In genomic region chr17:29024047-29024892, GRCm38 (mm10) we compare ENCODE assay signal across 11 mouse cellular contexts. TPM values are rescaled to one million over a fixed set of nuclear protein-coding genes. Genes with fewer than 3 reads are reported as not detected.
A peak's percentile ranks its signal among the peaks of the same experiment; 100 is the strongest.
DNase-seq lines count a peak whose midpoint lies in the region; ATAC-seq lines count a peak whose summit lies in the region.
"Had no signal": no experiment of that assay in that cellular context is flagged by ENCODE, and none has a peak within 500 bp of the region (broad histone marks: within the 10 kb centered on the region; RNA-seq: fewer than 3 reads in every experiment).

No protein-coding gene starts in this region.

- H3K4me3 ChIP-seq in kidney, embryonic 14.5 days (ENCODE audit: low read length): no peak overlapping the region
- no peak overlapping the region for H3K4me3 ChIP-seq in liver, embryonic 15.5 days (replicated peaks)
- H3K4me3 ChIP-seq: limb, embryonic 12.5 days had no signal

- H3K36me3 ChIP-seq in kidney, embryonic 14.5 days (ENCODE audit: control insufficient read depth, insufficient read depth, low read length): no peaks in the 10 kb centered on the region
- no peaks in the 10 kb centered on the region for H3K36me3 ChIP-seq in liver, embryonic 15.5 days (replicated peaks)
- H3K36me3 ChIP-seq: limb, embryonic 12.5 days had no signal

- no peaks in the 10 kb centered on the region for H3K9me3 ChIP-seq in kidney, embryonic 14.5 days (ENCODE audit: control insufficient read depth, low read length)
- no peaks in the 10 kb centered on the region for H3K9me3 ChIP-seq in liver, embryonic 15.5 days (replicated peaks)
- H3K9me3 ChIP-seq: limb, embryonic 12.5 days had no signal

- peak overlapping the region; percentile 27 for H3K4me2 ChIP-seq in kidney, embryonic 14.5 days (replicated peaks; ENCODE audit: low read depth, low read length)
- peak overlapping the region; percentile 35 for H3K4me2 ChIP-seq in liver, embryonic 15.5 days
- H3K4me2 ChIP-seq: limb, embryonic 12.5 days had no signal

- no peak overlapping the region for H3K9ac ChIP-seq in kidney, embryonic 14.5 days (ENCODE audit: low read depth, low read length)
- no peak overlapping the region for H3K9ac ChIP-seq in liver, embryonic 15.5 days
- H3K9ac ChIP-seq: limb, embryonic 12.5 days had no signal

- H3K27ac ChIP-seq in kidney, embryonic 14.5 days (ENCODE audit: low read depth, low read length): peak overlapping the region; percentile 59; the same call in 1 of the 2 replicates
- H3K27ac ChIP-seq in liver, embryonic 15.5 days (replicated peaks): 0 out of 2 replicates have a peak overlapping the region, but pooled peaks have one; percentile 38
- H3K27ac ChIP-seq: limb, embryonic 12.5 days had no signal

- no peak for ATAC-seq in kidney, embryonic 14.5 days (ENCODE audit: low FRiP score, low TSS enrichment)
- ATAC-seq in liver, embryonic 15.5 days (ENCODE audit: insufficient read depth): no peak
- ATAC-seq in erythroid progenitor cell, adult 5-6 weeks (replicated peaks; ENCODE audit: low FRiP score, poor library complexity, severe bottlenecking): no peak
- ATAC-seq: inflammation-experienced regulatory T-cells, adult 6 months had no signal

- 62% methylated on average over 22 of the region's 22 CpGs for WGBS in kidney, embryonic 14.5 days
- WGBS in liver, embryonic 15.5 days (ENCODE audit: insufficient replicate concordance): 45% methylated on average over 22 of the region's 22 CpGs

- DNase-seq in kidney, adult 11 months: no peak
- DNase-seq in thymus, postnatal 4 days: peak; percentile 64
- no peak for DNase-seq in thymus, postnatal 0 days (ENCODE audit: low spot score)
- DNase-seq in left cerebral cortex, adult 11 months (ENCODE audit: low spot score): no peak
- DNase-seq in gastrocnemius, postnatal 25 days: no peak
- DNase-seq: adrenal gland, postnatal 25 days had no signal

- peaks cover 4% of the 10 kb centered on the region; the same call in 1 of the 2 replicates for H3K4me1 ChIP-seq in kidney, embryonic 14.5 days (ENCODE audit: control insufficient read depth, insufficient read depth, low read length)
- peaks cover 31% of the 10 kb centered on the region for H3K4me1 ChIP-seq in liver, embryonic 15.5 days (replicated peaks)

- no peaks in the 10 kb centered on the region for H3K27me3 ChIP-seq in kidney, embryonic 14.5 days (ENCODE audit: control insufficient read depth, insufficient read depth, low read length)
- H3K27me3 ChIP-seq in liver, embryonic 15.5 days: no peaks in the 10 kb centered on the region

RNA-seq across cellular contexts. Expression of gene Srsf3, which starts 8.2 kb away (rescaled TPM):
- 691 and 760 TPM in 2 replicates for polyA plus RNA-seq in kidney, embryonic 14.5 days (2014; fragmentation: Nextera tagmentation; extraction: Ambion mirVana)
- polyA plus RNA-seq in thymus, postnatal 0 days (2015; fragmentation: Nextera tagmentation; extraction: Ambion mirVana): 723 and 729 TPM in 2 replicates
- 204 and 215 TPM in 2 replicates for polyA plus RNA-seq in liver, embryonic 15.5 days (2015; fragmentation: Nextera tagmentation; extraction: Ambion mirVana)
- 336 and 352 TPM in 2 replicates for total RNA-seq in erythroid progenitor cell, adult 5-6 weeks (2015; ENCODE audit: low replicate concordance)
- total RNA-seq in erythroid progenitor cell, adult 5-6 weeks (2017; ENCODE audit: low replicate concordance): 441 and 499 TPM in 2 replicates
- total RNA-seq in gastrocnemius, postnatal 25 days (2021): 10 to 100 TPM; 36.4 to 48.2 TPM

RNA-seq across cellular contexts. Expression of gene Stk38, which starts 16.5 kb away (rescaled TPM):
- 65.5 and 101 TPM in 2 replicates for polyA plus RNA-seq in kidney, embryonic 14.5 days (2014; fragmentation: Nextera tagmentation; extraction: Ambion mirVana)
- polyA plus RNA-seq in thymus, postnatal 0 days (2015; fragmentation: Nextera tagmentation; extraction: Ambion mirVana): 95.4 and 121 TPM in 2 replicates
- polyA plus RNA-seq in liver, embryonic 15.5 days (2015; fragmentation: Nextera tagmentation; extraction: Ambion mirVana): 41.7 and 46.7 TPM in 2 replicates
- 112 and 129 TPM in 2 replicates for total RNA-seq in erythroid progenitor cell, adult 5-6 weeks (2015; ENCODE audit: low replicate concordance)
- total RNA-seq in erythroid progenitor cell, adult 5-6 weeks (2017; ENCODE audit: low replicate concordance): 111 and 134 TPM in 2 replicates
- total RNA-seq in gastrocnemius, postnatal 25 days (2021): 10 to 100 TPM; 25.2 to 26.4 TPM
